Mouse (Mus musculus): ENCODE data around the gene Ccdc14. TPM values are rescaled to one million over a fixed set of nuclear protein-coding genes. Genes with fewer than 3 reads are reported as not detected.

Gene Ccdc14
- polyA plus RNA-seq, 1 experiment from 2014 or later, result 2.9 TPM

GRCm38 (mm10) chr16:34766193-34766592 is 75.8 kb downstream of the Ccdc14 start:
- Histone ChIP-seq H3K27ac (ENCODE audit: low read length) (no peak overlapping the region), H3K4me2 (replicated peaks; ENCODE audit: low read depth, low read length) (no peak overlapping the region), H3K36me3 (ENCODE audit: insufficient read depth, low read length) (no peaks in the 10 kb centered on the region), H3K9me3 (ENCODE audit: low read length) (no peaks in the 10 kb centered on the region), H3K4me3 (ENCODE audit: low read depth, low read length) (no peak overlapping the region), H3K9ac (replicated peaks; ENCODE audit: low read depth) (no peak overlapping the region), H3K4me1 (ENCODE audit: insufficient read depth, low read depth, low read length) (no peaks in the 10 kb centered on the region), H3K27me3 (replicated peaks; ENCODE audit: insufficient read depth, low read length) (no peaks in the 10 kb centered on the region)
- DNase-seq (ENCODE audit: low spot score) (no peak), ATAC-seq (no peak)
- TF ChIP-seq CTCF (IDR thresholded peaks at IDR 0.05), result no peak
- no peak for TF ChIP-seq EP300 (IDR thresholded peaks at IDR 0.05)
- 85% methylated on average over 1 of the region's 1 CpGs for whole genome bisulfite sequencing

DNA sequence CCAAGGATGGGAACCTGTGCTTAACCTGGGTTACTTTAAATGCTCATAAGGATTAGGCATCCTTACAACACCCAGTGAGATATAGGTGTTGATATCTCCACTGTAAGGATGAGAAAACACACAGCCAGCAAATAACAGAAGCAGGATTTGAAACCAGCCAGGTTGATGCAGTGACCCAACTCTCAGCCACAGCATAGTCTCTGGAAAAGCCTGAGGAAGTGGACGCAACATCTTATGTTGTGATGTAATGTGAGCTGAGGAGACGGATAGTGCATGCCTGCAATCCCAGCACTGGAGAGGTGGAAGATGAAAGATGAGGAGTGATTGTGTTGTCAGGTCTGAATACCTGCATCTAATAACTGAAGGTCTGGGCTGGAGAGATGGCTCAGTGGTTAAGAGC is 77.0 kb downstream of the Ccdc14 start:
- 90% methylated on average over 2 of the region's 2 CpGs for WGBS
- no peak overlapping the region for H3K4me2 ChIP-seq (replicated peaks; ENCODE audit: low read depth, low read length)
- H3K4me3 ChIP-seq (ENCODE audit: low read depth, low read length), result no peak overlapping the region
- H3K9me3 ChIP-seq (ENCODE audit: low read length), result no peaks in the 10 kb centered on the region
- no peaks in the 10 kb centered on the region for H3K36me3 ChIP-seq (ENCODE audit: insufficient read depth, low read length)
- H3K9ac ChIP-seq (replicated peaks; ENCODE audit: low read depth), result no peak overlapping the region
- TF ChIP-seq EP300 (IDR thresholded peaks at IDR 0.05) (no peak), CTCF (IDR thresholded peaks at IDR 0.05) (no peak)
- no peak for ATAC-seq
- no peak overlapping the region for H3K27ac ChIP-seq (ENCODE audit: low read length)
- H3K4me1 ChIP-seq (ENCODE audit: insufficient read depth, low read depth, low read length), result no peaks in the 10 kb centered on the region
- no peaks in the 10 kb centered on the region for H3K27me3 ChIP-seq (replicated peaks; ENCODE audit: insufficient read depth, low read length)
- no peak for DNase-seq (ENCODE audit: low spot score)

DNA sequence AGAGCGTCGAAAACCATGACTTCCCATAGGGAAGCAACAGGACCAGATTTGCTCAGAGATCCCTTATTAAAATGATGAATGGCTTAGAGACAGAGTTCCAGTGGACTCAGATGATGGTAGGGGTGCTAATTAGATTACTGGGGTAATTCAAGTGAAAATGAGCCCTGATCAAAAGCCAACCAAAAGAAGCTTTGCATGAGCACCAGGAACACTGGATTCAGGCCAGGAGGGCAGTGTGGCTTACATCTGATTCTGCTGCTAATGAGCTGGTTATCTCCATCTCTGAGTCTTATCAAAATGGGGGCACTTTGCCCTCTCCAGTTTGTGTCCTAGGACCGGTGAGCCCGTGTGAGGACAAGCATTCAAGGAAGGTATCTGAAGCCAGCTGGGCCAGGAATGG is 78.0 kb downstream of the Ccdc14 start:
- no peak for ATAC-seq
- DNase-seq (ENCODE audit: low spot score), result no peak
- H3K36me3 ChIP-seq (ENCODE audit: insufficient read depth, low read length), result no peaks in the 10 kb centered on the region
- H3K9me3 ChIP-seq (ENCODE audit: low read length), result no peaks in the 10 kb centered on the region
- H3K27me3 ChIP-seq (replicated peaks; ENCODE audit: insufficient read depth, low read length), result no peaks in the 10 kb centered on the region
- H3K4me1 ChIP-seq (ENCODE audit: insufficient read depth, low read depth, low read length), result no peaks in the 10 kb centered on the region
- no peak overlapping the region for H3K4me3 ChIP-seq (ENCODE audit: low read depth, low read length)
- no peak overlapping the region for H3K4me2 ChIP-seq (replicated peaks; ENCODE audit: low read depth, low read length)
- TF ChIP-seq CTCF (IDR thresholded peaks at IDR 0.05) (no peak), EP300 (IDR thresholded peaks at IDR 0.05) (no peak)
- no peak overlapping the region for H3K9ac ChIP-seq (replicated peaks; ENCODE audit: low read depth)
- H3K27ac ChIP-seq (ENCODE audit: low read length), result no peak overlapping the region
- 62% methylated on average over 4 of the region's 4 CpGs for WGBS

DNA sequence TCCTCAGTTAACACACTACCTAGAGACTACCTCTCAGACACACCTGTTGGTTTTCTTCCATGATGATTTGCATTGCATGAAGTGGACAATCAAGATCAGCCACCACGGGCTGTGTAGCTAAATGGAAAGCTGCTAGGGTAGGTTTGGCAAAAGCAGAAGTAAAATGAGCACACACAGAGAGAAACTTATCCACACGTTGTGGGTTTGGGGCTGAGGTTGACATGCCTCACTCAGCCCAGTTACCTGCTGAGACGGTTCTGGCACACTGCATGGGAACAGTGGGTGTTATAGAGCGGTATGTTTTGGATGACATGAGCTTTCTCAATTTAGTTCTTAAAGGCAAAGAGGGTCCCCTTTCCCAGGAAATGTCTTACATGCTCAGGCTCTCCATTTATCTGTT is 79.7 kb downstream of the Ccdc14 start:
- TF ChIP-seq CTCF (IDR thresholded peaks at IDR 0.05) (no peak), EP300 (IDR thresholded peaks at IDR 0.05) (no peak)

DNA sequence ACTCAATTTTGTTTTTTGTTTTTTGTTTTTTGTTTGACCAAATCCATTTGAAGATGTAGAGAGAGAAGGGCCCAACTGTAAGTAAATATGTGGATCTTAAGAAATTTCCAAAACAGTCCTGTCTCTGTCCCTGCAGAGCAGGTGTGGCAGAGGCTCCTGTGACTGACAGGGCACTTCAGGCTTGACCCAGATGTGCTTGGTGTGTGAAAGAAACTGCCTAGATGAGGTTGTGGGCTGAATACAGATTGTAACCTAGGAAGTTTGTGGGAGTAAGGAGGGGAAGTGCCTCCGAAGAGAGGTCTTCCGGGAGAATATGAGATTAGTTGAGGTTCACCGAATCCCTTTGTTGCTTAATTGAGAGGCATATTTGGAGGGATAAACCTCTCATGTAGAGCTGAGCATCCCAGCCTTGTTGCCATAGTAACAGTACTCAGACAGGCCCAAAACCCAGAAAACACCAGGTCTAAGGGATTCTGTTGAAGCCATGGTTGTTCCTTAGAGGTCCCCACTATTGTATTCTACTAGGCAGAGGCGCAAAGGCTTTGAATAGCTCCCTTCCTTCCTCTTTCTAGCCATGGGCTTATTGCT is 82.1 kb downstream of the Ccdc14 start:
- 84% methylated on average over 4 of the region's 4 CpGs for WGBS
- no peak overlapping the region for H3K27ac ChIP-seq (ENCODE audit: low read length)
- H3K4me1 ChIP-seq (ENCODE audit: insufficient read depth, low read depth, low read length), result no peaks in the 10 kb centered on the region
- no peaks in the 10 kb centered on the region for H3K27me3 ChIP-seq (replicated peaks; ENCODE audit: insufficient read depth, low read length)
- DNase-seq (ENCODE audit: low spot score) (no peak), ATAC-seq (no peak)
- H3K9me3 ChIP-seq (ENCODE audit: low read length), result no peaks in the 10 kb centered on the region
- H3K4me2 ChIP-seq (replicated peaks; ENCODE audit: low read depth, low read length), result no peak overlapping the region
- no peak overlapping the region for H3K4me3 ChIP-seq (ENCODE audit: low read depth, low read length)
- H3K36me3 ChIP-seq (ENCODE audit: insufficient read depth, low read length), result no peaks in the 10 kb centered on the region
- no peak overlapping the region for H3K9ac ChIP-seq (replicated peaks; ENCODE audit: low read depth)
- TF ChIP-seq EP300 (IDR thresholded peaks at IDR 0.05) (no peak), CTCF (IDR thresholded peaks at IDR 0.05) (no peak)

More for the DNA sequence above, 79.7 kb downstream of the Ccdc14 start:
- Histone ChIP-seq H3K27me3 (replicated peaks; ENCODE audit: insufficient read depth, low read length) (no peaks in the 10 kb centered on the region), H3K27ac (ENCODE audit: low read length) (no peak overlapping the region), H3K4me3 (ENCODE audit: low read depth, low read length) (no peak overlapping the region), H3K4me2 (replicated peaks; ENCODE audit: low read depth, low read length) (no peak overlapping the region), H3K4me1 (ENCODE audit: insufficient read depth, low read depth, low read length) (no peaks in the 10 kb centered on the region), H3K9ac (replicated peaks; ENCODE audit: low read depth) (no peak overlapping the region), H3K36me3 (ENCODE audit: insufficient read depth, low read length) (no peaks in the 10 kb centered on the region), H3K9me3 (ENCODE audit: low read length) (no peaks in the 10 kb centered on the region)
- no peak for ATAC-seq
- WGBS, result 85% methylated on average over 4 of the region's 4 CpGs
- no peak for DNase-seq (ENCODE audit: low spot score)

Other genes with a start within 250 kb of the Ccdc14 start
- gene Kalrn, start 117.1 kb upstream of the Ccdc14 start, polyA plus RNA-seq (2015; fragmentation: Nextera tagmentation; extraction: Ambion mirVana), result 12.7 and 13.6 TPM in 2 replicates
- not detected in 2 replicates for gene Ropn1, start 40.7 kb upstream of the Ccdc14 start, polyA plus RNA-seq (2015; fragmentation: Nextera tagmentation; extraction: Ambion mirVana)
- gene Mylk, start 54.6 kb downstream of the Ccdc14 start, polyA plus RNA-seq (2015; fragmentation: Nextera tagmentation; extraction: Ambion mirVana), result 55.7 and 72.3 TPM in 2 replicates

Data from lung, postnatal 0 days (tissue).